Mouse (Mus musculus) midbrain, embryonic 15.5 days (tissue): Measurements from ENCODE around the gene Csf1. TPM values are rescaled to one million over a fixed set of nuclear protein-coding genes. Genes with fewer than 3 reads are reported as not detected.

Experiments used
- ATAC-seq: fragments of 200-750 bp; cut with Nextera tagmentation; replicated peaks from 2 replicates; pipeline ENCODE4 v1.8.0; 2017; ENCODE audit warnings: moderate TSS enrichment
- H3K27ac ChIP-seq: fragments of 300-500 bp; sonication (generic); 2 replicates; pipeline ENCODE4 v1.5.1; 2015; ENCODE audit warnings: mild to moderate bottlenecking, inconsistent platforms
- H3K27me3 ChIP-seq: fragments of 300-500 bp; sonication (generic); replicated peaks from 2 replicates; pipeline ENCODE4 v1.6.1; 2015; ENCODE audit warnings: inconsistent platforms
- H3K36me3 ChIP-seq: fragments of 300-500 bp; sonication (generic); replicated peaks from 2 replicates; pipeline ENCODE4 v1.6.1; 2015; ENCODE audit warnings: inconsistent platforms
- H3K4me1 ChIP-seq: fragments of 300-500 bp; sonication (generic); 2 replicates; pipeline ENCODE4 v1.6.1; 2015; ENCODE audit warnings: inconsistent platforms
- H3K4me2 ChIP-seq: fragments of 300-500 bp; sonication (generic); 2 replicates; pipeline ENCODE4 v1.6.1; 2015; ENCODE audit warnings: inconsistent platforms, mild to moderate bottlenecking, moderate library complexity
- H3K4me3 ChIP-seq: fragments of 300-500 bp; sonication (generic); 2 replicates; pipeline ENCODE4 v1.5.1; 2015; ENCODE audit warnings: mild to moderate bottlenecking, inconsistent platforms
- H3K9ac ChIP-seq: fragments of 300-500 bp; sonication (generic); 2 replicates; pipeline ENCODE4 v1.6.1; 2015; ENCODE audit warnings: mild to moderate bottlenecking, inconsistent platforms
- H3K9me3 ChIP-seq: fragments of 300-500 bp; sonication (generic); 2 replicates; pipeline ENCODE4 v1.6.1; 2016; ENCODE audit warnings: inconsistent platforms
- WGBS: fragments of 180-500 bp; shearing (Covaris S2); methylation state at CpG from one replicate; pipeline ENCODE4 v1.1.7; 2015; ENCODE audit warnings: mixed read lengths; 5-methylcytosine and 5-hydroxymethylcytosine counted together
- polyA plus RNA-seq: library from polyadenylated mRNA; unstranded; fragments of >200 nt; fragmentation: Nextera tagmentation; extraction: Ambion mirVana; gene quantifications from 2 replicates; pipeline ENCODE4 v1.2.1, GENCODE M21; 2015

Csf1 gene
- polyA plus RNA-seq: 6.7 and 7.9 TPM in 2 replicates

- Histone ChIP-seq H3K4me1 (peaks cover 27% of the 10 kb centered on the region), H3K27ac (peak within 1 kb of the TSS; percentile 53), H3K9me3 (no peaks in the 10 kb centered on the region), H3K36me3 (no peaks in the 10 kb centered on the region), H3K4me2 (peak within 1 kb of the TSS; percentile 92), H3K4me3 (peak within 1 kb of the TSS; percentile 47), H3K27me3 (no peaks in the 10 kb centered on the region; the same call in 1 of the 2 replicates), H3K9ac (peak within 1 kb of the TSS; percentile 42)
- under 1% methylated on average over 55 of the region's 56 CpGs for WGBS
- ATAC-seq: peak; percentile 89
Measured at GRCm38 (mm10) chr3:107759929-107760581, at the start of gene Csf1. Csf1 (minus strand) TSS chr3:107760469.

- 39% methylated on average over 14 of the region's 14 CpGs for WGBS
- Histone ChIP-seq H3K27ac (no peak overlapping the region), H3K27me3 (no peaks in the 10 kb centered on the region), H3K36me3 (no peaks in the 10 kb centered on the region), H3K4me1 (peaks cover 12% of the 10 kb centered on the region), H3K9ac (no peak overlapping the region), H3K4me3 (no peak overlapping the region), H3K9me3 (no peaks in the 10 kb centered on the region), H3K4me2 (no peak overlapping the region)
- no peak for ATAC-seq
Measured at GRCm38 (mm10) chr3:107808013-107808750, 47.9 kb upstream of the Csf1 start.

DNA sequence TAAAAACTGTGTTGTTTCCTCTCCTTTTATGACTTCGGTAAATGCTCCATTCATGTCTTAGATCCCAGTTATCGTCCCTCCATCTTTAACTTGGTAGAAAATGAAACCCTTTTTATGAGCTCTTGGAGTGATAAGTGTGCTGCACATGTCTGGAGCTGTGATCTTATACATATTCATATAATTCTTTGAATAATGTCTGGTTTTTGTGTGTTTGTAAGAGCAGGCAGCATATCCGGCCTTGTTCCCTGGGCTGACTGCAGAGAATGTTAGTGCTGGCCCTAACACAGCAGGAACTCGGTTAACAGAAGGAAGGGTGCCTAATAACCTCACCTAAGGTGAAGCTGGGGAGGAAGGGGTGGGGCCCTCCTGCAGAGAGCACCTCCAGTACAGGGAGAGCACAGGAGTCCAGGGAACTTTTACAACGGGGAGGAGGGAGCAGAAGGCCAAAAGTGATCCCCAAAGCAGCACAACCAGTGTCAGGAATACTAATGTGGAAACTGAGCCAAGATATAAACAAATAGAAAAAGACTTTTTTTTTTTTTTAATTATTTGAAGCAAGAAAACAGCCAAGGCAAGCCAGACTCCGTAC, 47.2 kb upstream of the Csf1 start:
- no peak overlapping the region for H3K4me3 ChIP-seq
- ATAC-seq: no peak
- H3K9ac ChIP-seq: no peak overlapping the region
- H3K9me3 ChIP-seq: no peaks in the 10 kb centered on the region
- H3K27ac ChIP-seq: no peak overlapping the region
- 24% methylated on average over 6 of the region's 6 CpGs for WGBS
- H3K4me2 ChIP-seq: no peak overlapping the region
- no peaks in the 10 kb centered on the region for H3K36me3 ChIP-seq
- peaks cover 12% of the 10 kb centered on the region for H3K4me1 ChIP-seq
- no peaks in the 10 kb centered on the region for H3K27me3 ChIP-seq

- Histone ChIP-seq H3K27ac (no peak overlapping the region), H3K36me3 (no peaks in the 10 kb centered on the region), H3K9ac (no peak overlapping the region), H3K9me3 (no peaks in the 10 kb centered on the region), H3K4me3 (no peak overlapping the region), H3K4me1 (peaks cover 12% of the 10 kb centered on the region), H3K27me3 (no peaks in the 10 kb centered on the region), H3K4me2 (no peak overlapping the region)
- WGBS: 80% methylated on average over 1 of the region's 1 CpGs
- ATAC-seq: no peak
Measured at GRCm38 (mm10) chr3:107806916-107807315, 46.6 kb upstream of the Csf1 start.

- ATAC-seq: no peak
- Histone ChIP-seq H3K4me2 (no peak overlapping the region), H3K27me3 (no peaks in the 10 kb centered on the region), H3K36me3 (no peaks in the 10 kb centered on the region), H3K27ac (no peak overlapping the region), H3K4me1 (peaks cover 12% of the 10 kb centered on the region), H3K9me3 (no peaks in the 10 kb centered on the region), H3K9ac (no peak overlapping the region), H3K4me3 (no peak overlapping the region)
- 97% methylated on average over 1 of the region's 1 CpGs for WGBS
Measured at GRCm38 (mm10) chr3:107804799-107805198, 44.5 kb upstream of the Csf1 start.

DNA sequence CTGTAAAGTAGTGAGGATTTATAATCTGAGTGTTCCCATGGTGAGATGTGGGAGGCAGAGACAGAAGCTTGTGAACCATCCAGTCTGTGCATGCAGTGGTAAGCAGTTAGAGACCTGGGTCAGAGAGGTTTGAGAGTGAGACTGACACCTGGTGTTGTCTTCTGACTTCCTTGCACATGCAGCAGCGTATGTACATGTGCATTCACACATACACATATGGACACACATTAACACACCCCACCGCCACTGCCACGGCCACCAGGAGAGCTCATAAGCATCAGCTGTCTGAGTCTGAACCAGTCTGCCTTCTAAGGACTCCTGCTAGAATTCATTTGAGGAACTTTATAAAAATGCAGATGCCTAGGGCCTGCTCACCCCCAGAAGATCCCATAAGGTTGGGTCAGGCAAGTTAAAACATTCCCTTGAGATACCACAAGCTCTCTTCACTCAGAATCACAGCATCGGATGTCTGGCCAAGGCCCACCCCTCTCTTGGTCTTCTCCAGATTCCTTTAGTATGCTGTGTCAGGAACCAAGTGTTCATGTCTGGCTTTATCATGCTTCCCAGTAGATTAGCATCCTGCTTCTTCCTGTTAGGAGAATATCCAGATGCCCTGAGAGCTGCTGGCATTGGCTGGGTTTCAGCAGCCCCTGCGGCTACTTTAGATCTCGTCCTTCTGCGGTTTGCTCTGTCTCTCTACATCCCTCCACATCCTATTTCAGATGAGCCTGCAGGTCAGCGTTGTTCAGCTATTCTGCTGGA, 42.1 kb upstream of the Csf1 start:
- Histone ChIP-seq H3K4me2 (no peak overlapping the region), H3K27ac (no peak overlapping the region), H3K4me1 (peaks cover 4% of the 10 kb centered on the region; the same call in 1 of the 2 replicates), H3K9ac (no peak overlapping the region), H3K4me3 (no peak overlapping the region), H3K36me3 (no peaks in the 10 kb centered on the region), H3K9me3 (no peaks in the 10 kb centered on the region), H3K27me3 (no peaks in the 10 kb centered on the region)
- no peak for ATAC-seq
- 87% methylated on average over 8 of the region's 8 CpGs for WGBS

DNA sequence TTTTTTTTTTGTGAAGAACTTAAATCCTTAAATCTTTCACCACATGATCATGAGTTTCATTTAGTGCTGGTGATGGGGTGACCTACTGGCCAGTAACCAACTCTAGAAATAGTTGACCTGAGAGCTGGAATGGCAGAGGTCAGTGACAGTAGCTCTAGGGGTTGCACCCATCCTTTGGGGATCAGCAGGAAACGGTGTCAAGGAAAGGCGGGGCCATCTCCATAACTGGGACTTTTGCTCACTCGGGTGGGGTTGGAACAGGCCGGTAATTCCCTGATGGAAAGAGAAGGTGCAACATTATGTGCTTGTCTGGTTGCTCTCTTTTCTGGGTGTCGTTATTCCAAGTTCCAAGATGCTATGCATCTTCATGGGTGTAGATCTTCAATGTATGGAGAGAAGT, 38.7 kb upstream of the Csf1 start:
- H3K4me2 ChIP-seq: no peak overlapping the region
- no peak overlapping the region for H3K4me3 ChIP-seq
- H3K27me3 ChIP-seq: no peaks in the 10 kb centered on the region
- H3K9me3 ChIP-seq: no peaks in the 10 kb centered on the region
- H3K4me1 ChIP-seq: peaks cover 2% of the 10 kb centered on the region
- H3K27ac ChIP-seq: no peak overlapping the region
- WGBS: 88% methylated on average over 5 of the region's 5 CpGs
- H3K36me3 ChIP-seq: no peaks in the 10 kb centered on the region
- H3K9ac ChIP-seq: no peak overlapping the region
- no peak for ATAC-seq

DNA sequence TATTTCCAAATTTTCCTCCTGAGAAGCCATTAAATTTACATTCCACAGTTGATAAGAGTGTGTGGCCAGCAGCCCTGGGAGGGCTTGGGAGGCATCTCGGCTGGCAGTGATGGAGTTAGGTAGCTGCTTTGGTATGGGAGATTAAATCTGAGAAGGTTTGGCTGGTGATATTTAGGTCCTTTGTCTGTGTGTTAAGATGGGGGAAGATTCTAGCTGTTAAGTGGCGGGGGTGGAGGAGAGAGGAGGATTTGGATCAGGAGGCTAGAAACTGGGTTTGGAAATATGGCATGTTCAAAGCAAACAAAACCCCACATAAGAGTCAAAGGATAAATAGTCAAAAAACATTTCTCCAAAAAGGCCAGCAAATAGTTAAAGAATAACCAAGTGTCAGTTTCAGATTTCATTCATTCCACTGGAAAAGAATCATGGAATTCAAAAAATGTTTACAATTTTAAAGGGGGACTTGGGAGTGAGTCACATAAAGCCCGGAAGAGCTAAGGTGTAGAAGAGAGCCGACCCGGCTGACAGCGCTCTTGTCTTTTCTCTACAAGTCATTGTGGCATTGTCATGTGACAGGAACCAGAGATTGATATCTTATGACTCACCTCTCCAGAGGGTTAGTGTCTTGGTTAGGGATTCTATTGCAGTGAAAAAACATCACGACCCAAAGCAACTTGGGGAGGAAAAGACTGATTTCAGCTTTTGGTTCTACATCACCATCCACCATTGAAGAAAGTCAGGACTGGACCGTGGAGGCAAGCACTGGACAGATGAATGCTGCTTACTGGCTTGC, 36.1 kb upstream of the Csf1 start:
- no peak for ATAC-seq
- no peak overlapping the region for H3K4me2 ChIP-seq
- no peak overlapping the region for H3K27ac ChIP-seq
- peaks cover 14% of the 10 kb centered on the region for H3K4me1 ChIP-seq
- H3K4me3 ChIP-seq: no peak overlapping the region
- no peaks in the 10 kb centered on the region for H3K36me3 ChIP-seq
- H3K27me3 ChIP-seq: no peaks in the 10 kb centered on the region
- H3K9me3 ChIP-seq: no peaks in the 10 kb centered on the region
- 84% methylated on average over 8 of the region's 8 CpGs for WGBS
- H3K9ac ChIP-seq: no peak overlapping the region

- H3K36me3 ChIP-seq: no peaks in the 10 kb centered on the region
- no peak for ATAC-seq
- no peak overlapping the region for H3K4me2 ChIP-seq
- H3K27me3 ChIP-seq: no peaks in the 10 kb centered on the region
- 95% methylated on average over 3 of the region's 3 CpGs for WGBS
- no peak overlapping the region for H3K4me3 ChIP-seq
- H3K27ac ChIP-seq: no peak overlapping the region
- H3K4me1 ChIP-seq: peaks cover 14% of the 10 kb centered on the region
- H3K9ac ChIP-seq: no peak overlapping the region
- H3K9me3 ChIP-seq: no peaks in the 10 kb centered on the region
Measured at GRCm38 (mm10) chr3:107794890-107795289, 34.6 kb upstream of the Csf1 start.

- WGBS: 8% methylated on average over 10 of the region's 10 CpGs
Measured at GRCm38 (mm10) chr3:107793300-107794201, 33.3 kb upstream of the Csf1 start.

DNA sequence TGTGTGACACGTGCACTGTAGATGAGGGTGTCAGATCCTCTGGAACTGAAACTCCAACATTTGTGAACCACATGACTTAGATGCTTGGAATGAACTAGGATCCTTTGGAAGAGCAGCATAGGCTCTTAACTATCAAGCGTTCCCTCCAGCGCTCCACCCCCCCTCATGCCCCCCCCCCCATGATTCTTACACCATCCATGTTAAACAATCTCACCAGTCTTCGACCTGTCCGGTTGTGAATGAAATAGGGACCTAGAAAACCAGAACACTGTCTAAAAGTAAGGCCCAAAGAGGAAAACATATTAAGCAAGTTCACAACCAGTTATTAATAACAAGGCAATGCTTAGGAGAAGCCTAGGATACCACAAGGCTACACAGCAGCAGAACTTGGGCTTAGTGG, 32.5 kb upstream of the Csf1 start:
- H3K27ac ChIP-seq: peak overlapping the region; percentile 66
- no peak overlapping the region for H3K4me2 ChIP-seq
- no peak for ATAC-seq
- no peaks in the 10 kb centered on the region for H3K36me3 ChIP-seq
- H3K4me1 ChIP-seq: peaks cover 16% of the 10 kb centered on the region
- no peaks in the 10 kb centered on the region for H3K9me3 ChIP-seq
- H3K9ac ChIP-seq: no peak overlapping the region
- no peaks in the 10 kb centered on the region for H3K27me3 ChIP-seq
- no peak overlapping the region for H3K4me3 ChIP-seq
- WGBS: 90% methylated on average over 5 of the region's 5 CpGs

More at GRCm38 (mm10) chr3:107793300-107794201, 33.3 kb upstream of the Csf1 start:
- H3K27me3 ChIP-seq: no peaks in the 10 kb centered on the region
- H3K9me3 ChIP-seq: no peaks in the 10 kb centered on the region
- H3K27ac ChIP-seq: peak overlapping the region; percentile 66
- H3K36me3 ChIP-seq: no peaks in the 10 kb centered on the region
- H3K4me1 ChIP-seq: peaks cover 14% of the 10 kb centered on the region
- peak; percentile 78 for ATAC-seq
- no peak overlapping the region for H3K9ac ChIP-seq
- no peak overlapping the region for H3K4me3 ChIP-seq
- peak overlapping the region; percentile 12; the same call in 1 of the 2 replicates for H3K4me2 ChIP-seq
